Mouse (Mus musculus) lung, embryonic 14.5 days (tissue): ENCODE measurements around the gene Tbxa2r. TPM values are rescaled to one million over a fixed set of nuclear protein-coding genes. Genes with fewer than 3 reads are reported as not detected.

Source experiments
- ATAC-seq: fragments of 200-750 bp; cut with Nextera tagmentation; 2 replicates; pipeline ENCODE4 v1.8.0; 2017; ENCODE audit warnings: mild to moderate bottlenecking, moderate TSS enrichment, moderate library complexity; ENCODE audit not compliant: insufficient read depth
- DNase-seq: peaks from one replicate; pipeline ENCODE4 v3.0.0-alpha.2; 2015
- H3K27ac ChIP-seq: fragments of 300-500 bp; sonication (generic); 2 replicates; pipeline ENCODE4 v1.5.1; 2014; ENCODE audit warnings: low read depth, mild to moderate bottlenecking, moderate library complexity
- H3K27me3 ChIP-seq: fragments of 300-500 bp; sonication (generic); 2 replicates; pipeline ENCODE4 v1.6.1; 2014; ENCODE audit warnings: low read length, control low read depth; ENCODE audit not compliant: insufficient read depth
- H3K36me3 ChIP-seq: fragments of 300-500 bp; sonication (generic); 2 replicates; pipeline ENCODE4 v1.6.1; 2014; ENCODE audit warnings: control low read depth; ENCODE audit not compliant: insufficient read depth
- H3K4me1 ChIP-seq: fragments of 300-500 bp; sonication (generic); 2 replicates; pipeline ENCODE4 v1.6.1; 2014; ENCODE audit warnings: antibody characterized with exemption, control low read depth; ENCODE audit not compliant: insufficient read depth
- H3K4me2 ChIP-seq: fragments of 300-500 bp; sonication (generic); 2 replicates; pipeline ENCODE4 v1.6.1; 2014; ENCODE audit warnings: mild to moderate bottlenecking
- H3K4me3 ChIP-seq: fragments of 300-500 bp; sonication (generic); 2 replicates; pipeline ENCODE4 v1.5.1; 2014; ENCODE audit warnings: low read depth, low read length
- H3K9ac ChIP-seq: fragments of 300-500 bp; sonication (generic); 2 replicates; pipeline ENCODE4 v1.6.1; 2014
- H3K9me3 ChIP-seq: fragments of 300-500 bp; sonication (generic); 2 replicates; pipeline ENCODE4 v1.6.1; 2016; ENCODE audit warnings: low read depth, low read length, control low read depth
- CTCF ChIP-seq: IDR thresholded peaks from 2 replicates; pipeline ENCODE4 v1.5.1; 2016; ENCODE audit warnings: antibody characterized with exemption, low read depth
- WGBS: fragments of 180-500 bp; shearing (Covaris S2); extraction: QIAGEN DNeasy Blood & Tissue Kit; methylation state at CpG from one replicate; pipeline ENCODE4 v1.1.7; 2014; 5-methylcytosine and 5-hydroxymethylcytosine counted together
- polyA plus RNA-seq: library from polyadenylated mRNA; unstranded; fragments of >200 nt; fragmentation: Nextera tagmentation; extraction: Ambion mirVana; gene quantifications from 2 replicates; pipeline ENCODE4 v1.2.1, GENCODE M21; 2014

Gene Tbxa2r
- polyA plus RNA-seq, 1 experiment from 2014 or later: 15.0 TPM

DNA sequence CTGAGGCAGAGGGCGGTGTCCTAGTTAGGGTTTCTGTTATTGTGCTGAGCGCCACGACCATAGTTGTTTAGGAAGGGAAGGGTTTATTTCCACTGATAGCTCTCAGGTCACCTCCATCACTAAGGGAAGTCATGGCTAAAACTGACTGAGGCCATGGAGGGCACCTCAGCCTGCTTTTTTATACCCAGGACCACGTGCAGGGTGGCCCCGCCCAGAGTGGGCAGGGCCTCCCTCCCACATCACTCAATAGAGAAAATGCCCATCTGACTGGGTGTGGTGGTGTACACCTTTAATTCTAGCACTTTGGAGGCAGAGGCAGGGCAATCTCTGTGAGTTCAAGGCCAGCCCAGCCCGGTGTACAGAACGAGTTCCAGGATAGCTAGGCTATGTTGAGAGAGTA is 14.3 kb upstream of the Tbxa2r start:
- Histone ChIP-seq H3K36me3 (peaks cover 88% of the 10 kb centered on the region), H3K4me2 (no peak overlapping the region)
- ATAC-seq: no peak

GRCm38 (mm10) chr10:81315587-81315986 is 12.9 kb upstream of the Tbxa2r start:
- no peak overlapping the region for H3K9ac ChIP-seq

More for the DNA sequence above, 14.3 kb upstream of the Tbxa2r start:
- Histone ChIP-seq H3K4me3 (no peak overlapping the region), H3K9me3 (no peaks in the 10 kb centered on the region), H3K4me1 (peaks cover 13% of the 10 kb centered on the region; the same call in 1 of the 2 replicates), H3K27ac (no peak overlapping the region), H3K27me3 (no peaks in the 10 kb centered on the region), H3K9ac (no peak overlapping the region)
- no peak for DNase-seq
- 76% methylated on average over 7 of the region's 7 CpGs for WGBS
- TF ChIP-seq CTCF: no peak

GRCm38 (mm10) chr10:81316338-81317060 is 12.0 kb upstream of the Tbxa2r start:
- H3K36me3 ChIP-seq: peaks cover 65% of the 10 kb centered on the region
- no peak overlapping the region for H3K27ac ChIP-seq
- H3K4me3 ChIP-seq: peak overlapping the region; percentile 19; the same call in 1 of the 2 replicates
- ATAC-seq: no peak
- peak overlapping the region; percentile 57 for H3K4me2 ChIP-seq
- H3K4me1 ChIP-seq: peaks cover 19% of the 10 kb centered on the region; the same call in 1 of the 2 replicates
- peak overlapping the region; percentile 43 for H3K9ac ChIP-seq
- TF ChIP-seq CTCF: peak; percentile 56
- WGBS: 48% methylated on average over 16 of the region's 16 CpGs
- no peaks in the 10 kb centered on the region for H3K27me3 ChIP-seq
- no peaks in the 10 kb centered on the region for H3K9me3 ChIP-seq
- DNase-seq: peak; percentile 68

More at GRCm38 (mm10) chr10:81315587-81315986, 12.9 kb upstream of the Tbxa2r start:
- no peaks in the 10 kb centered on the region for H3K9me3 ChIP-seq
- TF ChIP-seq CTCF: no peak
- H3K4me1 ChIP-seq: peaks cover 19% of the 10 kb centered on the region; the same call in 1 of the 2 replicates
- ATAC-seq (no peak), DNase-seq (no peak)
- H3K4me2 ChIP-seq: no peak overlapping the region
- H3K27ac ChIP-seq: no peak overlapping the region
- H3K27me3 ChIP-seq: no peaks in the 10 kb centered on the region
- 90% methylated on average over 16 of the region's 16 CpGs for whole genome bisulfite sequencing
- H3K36me3 ChIP-seq: peaks cover 74% of the 10 kb centered on the region
- H3K4me3 ChIP-seq: no peak overlapping the region

GRCm38 (mm10) chr10:81317273-81317672 is 11.3 kb upstream of the Tbxa2r start:
- TF ChIP-seq CTCF: no peak
- Histone ChIP-seq H3K9ac (peak overlapping the region; percentile 43), H3K27ac (0 out of 2 replicates have a peak overlapping the region, but pooled peaks have one; percentile 10), H3K4me3 (peak overlapping the region; percentile 19), H3K36me3 (peaks cover 59% of the 10 kb centered on the region), H3K4me2 (peak overlapping the region; percentile 57), H3K27me3 (no peaks in the 10 kb centered on the region), H3K9me3 (no peaks in the 10 kb centered on the region), H3K4me1 (peaks cover 19% of the 10 kb centered on the region; the same call in 1 of the 2 replicates)
- 11% methylated on average over 20 of the region's 20 CpGs for WGBS
- no peak for ATAC-seq
- peak; percentile 79 for DNase-seq

GRCm38 (mm10) chr10:81318589-81319329 is 9.8 kb upstream of the Tbxa2r start:
- 88% methylated on average over 13 of the region's 13 CpGs for WGBS

GRCm38 (mm10) chr10:81319330-81319699 is 9.2 kb upstream of the Tbxa2r start:
- Histone ChIP-seq H3K4me3 (peak overlapping the region; percentile 98), H3K9ac (peak overlapping the region; percentile 59), H3K27me3 (no peaks in the 10 kb centered on the region), H3K9me3 (no peaks in the 10 kb centered on the region), H3K27ac (peak overlapping the region; percentile 87), H3K36me3 (peaks cover 59% of the 10 kb centered on the region), H3K4me2 (peak overlapping the region; percentile 76), H3K4me1 (peaks cover 19% of the 10 kb centered on the region; the same call in 1 of the 2 replicates)
- DNase-seq (no peak), ATAC-seq (no peak)
- 27% methylated on average over 8 of the region's 8 CpGs for WGBS
- TF ChIP-seq CTCF: peak; percentile 39; the same call in 1 of the 2 replicates

More at GRCm38 (mm10) chr10:81318589-81319329, 9.8 kb upstream of the Tbxa2r start:
- no peak for TF ChIP-seq CTCF
- Histone ChIP-seq H3K27ac (peak overlapping the region; percentile 87; the same call in 1 of the 2 replicates), H3K36me3 (peaks cover 59% of the 10 kb centered on the region), H3K27me3 (no peaks in the 10 kb centered on the region), H3K9ac (no peak overlapping the region), H3K4me1 (peaks cover 19% of the 10 kb centered on the region; the same call in 1 of the 2 replicates), H3K4me2 (peak overlapping the region; percentile 76), H3K4me3 (no peak overlapping the region), H3K9me3 (no peaks in the 10 kb centered on the region)
- no peak for ATAC-seq
- no peak for DNase-seq
